Mouse (Mus musculus) embryonic facial prominence, embryonic 14.5 days (tissue): ENCODE measurements around the gene Lhfp. TPM values are rescaled to one million over a fixed set of nuclear protein-coding genes. Genes with fewer than 3 reads are reported as not detected.

ENCODE experiments used
- ATAC-seq: fragments of 200-750 bp; cut with Nextera tagmentation; 2 replicates; pipeline ENCODE4 v1.8.0; 2017; ENCODE audit warnings: low read depth, moderate number of reproducible peaks, moderate TSS enrichment
- DNase-seq: peaks from one replicate; pipeline ENCODE4 v3.0.0-alpha.2; 2015; ENCODE audit warnings: low spot score
- H3K27ac ChIP-seq: fragments of 300-500 bp; sonication (generic); replicated peaks from 2 replicates; pipeline ENCODE4 v1.5.1; 2014; ENCODE audit warnings: low read depth, mild to moderate bottlenecking, low read length, moderate library complexity
- H3K27me3 ChIP-seq: fragments of 300-500 bp; sonication (generic); replicated peaks from 2 replicates; pipeline ENCODE4 v1.6.1; 2014; ENCODE audit warnings: low read length; ENCODE audit not compliant: control insufficient read depth, insufficient read depth
- H3K36me3 ChIP-seq: fragments of 300-500 bp; sonication (generic); 2 replicates; pipeline ENCODE4 v1.6.1; 2014; ENCODE audit warnings: low read length, mixed read lengths; ENCODE audit not compliant: control insufficient read depth, insufficient read depth
- H3K4me1 ChIP-seq: fragments of 300-500 bp; sonication (generic); 2 replicates; pipeline ENCODE4 v1.6.1; 2014; ENCODE audit warnings: antibody characterized with exemption, low read length; ENCODE audit not compliant: control insufficient read depth, insufficient read depth
- H3K4me2 ChIP-seq: fragments of 300-500 bp; sonication (generic); 2 replicates; pipeline ENCODE4 v1.6.1; 2014; ENCODE audit warnings: low read depth, mild to moderate bottlenecking, low read length, moderate library complexity, mixed read lengths
- H3K4me3 ChIP-seq: fragments of 300-500 bp; sonication (generic); 2 replicates; pipeline ENCODE4 v1.5.1; 2014; ENCODE audit warnings: low read depth, mild to moderate bottlenecking, low read length
- H3K9ac ChIP-seq: fragments of 300-500 bp; sonication (generic); 2 replicates; pipeline ENCODE4 v1.6.1; 2014; ENCODE audit warnings: low read depth, mild to moderate bottlenecking, low read length, moderate library complexity, mixed read lengths
- H3K9me3 ChIP-seq: fragments of 300-500 bp; sonication (generic); 2 replicates; pipeline ENCODE4 v1.6.1; 2016; ENCODE audit warnings: low read length; ENCODE audit not compliant: control insufficient read depth
- WGBS: fragments of 180-500 bp; shearing (Covaris S2); extraction: QIAGEN DNeasy Blood & Tissue Kit; methylation state at CpG from one replicate; pipeline ENCODE4 v1.1.7; 2014; 5-methylcytosine and 5-hydroxymethylcytosine counted together
- polyA plus RNA-seq: library from polyadenylated mRNA; unstranded; fragments of >200 nt; fragmentation: Nextera tagmentation; extraction: Ambion mirVana; gene quantifications from 2 replicates; pipeline ENCODE4 v1.2.1, GENCODE M21; 2014

Gene Lhfp
- polyA plus RNA-seq, 1 experiment from 2014 or later: 73.9 TPM

- ATAC-seq (no peak), DNase-seq (peak; percentile 49)
- 43% methylated on average over 5 of the region's 5 CpGs for WGBS
- no peaks in the 10 kb centered on the region for H3K9me3 ChIP-seq
- no peak overlapping the region; the same call in 1 of the 2 replicates for H3K27ac ChIP-seq
- no peak overlapping the region for H3K9ac ChIP-seq
- H3K4me3 ChIP-seq: no peak overlapping the region
- no peaks in the 10 kb centered on the region for H3K27me3 ChIP-seq
- H3K4me2 ChIP-seq: no peak overlapping the region
- H3K4me1 ChIP-seq: peaks cover 10% of the 10 kb centered on the region
- no peaks in the 10 kb centered on the region for H3K36me3 ChIP-seq
Observed at GRCm38 (mm10) chr3:53036076-53036475, 5.3 kb upstream of the Lhfp start.

- Histone ChIP-seq H3K9ac (no peak overlapping the region), H3K9me3 (no peaks in the 10 kb centered on the region), H3K27ac (no peak overlapping the region), H3K4me1 (peaks cover 10% of the 10 kb centered on the region), H3K27me3 (no peaks in the 10 kb centered on the region), H3K4me2 (no peak overlapping the region), H3K4me3 (no peak overlapping the region), H3K36me3 (no peaks in the 10 kb centered on the region)
- WGBS: 87% methylated on average over 7 of the region's 7 CpGs
- ATAC-seq (no peak), DNase-seq (no peak)
Observed at GRCm38 (mm10) chr3:53036941-53037340, 4.4 kb upstream of the Lhfp start.

- H3K9ac ChIP-seq: no peak overlapping the region
- no peak overlapping the region for H3K4me2 ChIP-seq
- WGBS: 68% methylated on average over 5 of the region's 5 CpGs
- peaks cover 20% of the 10 kb centered on the region for H3K4me1 ChIP-seq
- no peak for ATAC-seq
- peaks cover 6% of the 10 kb centered on the region; the same call in 1 of the 2 replicates for H3K36me3 ChIP-seq
- H3K27ac ChIP-seq: no peak overlapping the region
- DNase-seq: no peak
- H3K9me3 ChIP-seq: no peaks in the 10 kb centered on the region
- no peaks in the 10 kb centered on the region for H3K27me3 ChIP-seq
- no peak overlapping the region for H3K4me3 ChIP-seq
Observed at GRCm38 (mm10) chr3:53038913-53039312, 2.4 kb upstream of the Lhfp start.

- peaks cover 27% of the 10 kb centered on the region for H3K4me1 ChIP-seq
- H3K4me2 ChIP-seq: no peak overlapping the region
- H3K27ac ChIP-seq: no peak overlapping the region
- DNase-seq: peak; percentile 15
- WGBS: 73% methylated on average over 8 of the region's 8 CpGs
- H3K36me3 ChIP-seq: peaks cover 6% of the 10 kb centered on the region; the same call in 1 of the 2 replicates
- no peak overlapping the region for H3K9ac ChIP-seq
- no peaks in the 10 kb centered on the region for H3K9me3 ChIP-seq
- no peaks in the 10 kb centered on the region for H3K27me3 ChIP-seq
- ATAC-seq: no peak
- H3K4me3 ChIP-seq: no peak overlapping the region
Observed at GRCm38 (mm10) chr3:53039746-53040145, 1.6 kb upstream of the Lhfp start.

GRCm38 (mm10) chr3:53040593-53041410, 526 bp upstream of the Lhfp start:
- Histone ChIP-seq H3K9me3 (no peaks in the 10 kb centered on the region), H3K4me3 (peak overlapping the region; percentile 77), H3K27me3 (no peaks in the 10 kb centered on the region), H3K27ac (peak overlapping the region; percentile 45; the same call in 1 of the 2 replicates), H3K36me3 (peaks cover 6% of the 10 kb centered on the region; the same call in 1 of the 2 replicates), H3K9ac (peak overlapping the region; percentile 78), H3K4me1 (peaks cover 31% of the 10 kb centered on the region), H3K4me2 (peak overlapping the region; percentile 85)
- 4% methylated on average over 17 of the region's 17 CpGs for WGBS
- DNase-seq (no peak), ATAC-seq (no peak; the same call in 1 of the 2 replicates)

- no peak overlapping the region for H3K27ac ChIP-seq
- peak overlapping the region; percentile 77 for H3K4me3 ChIP-seq
- 22% methylated on average over 9 of the region's 9 CpGs for WGBS
- DNase-seq: no peak
- H3K9me3 ChIP-seq: no peaks in the 10 kb centered on the region
- peaks cover 35% of the 10 kb centered on the region for H3K4me1 ChIP-seq
- peaks cover 6% of the 10 kb centered on the region; the same call in 1 of the 2 replicates for H3K36me3 ChIP-seq
- no peaks in the 10 kb centered on the region for H3K27me3 ChIP-seq
- ATAC-seq: no peak
- peak overlapping the region; percentile 78 for H3K9ac ChIP-seq
- peak overlapping the region; percentile 85 for H3K4me2 ChIP-seq
Observed at GRCm38 (mm10) chr3:53042240-53042567, 876 bp downstream of the Lhfp start.

GRCm38 (mm10) chr3:53043206-53043780, 2.0 kb downstream of the Lhfp start:
- DNase-seq (no peak), ATAC-seq (no peak)
- Histone ChIP-seq H3K27ac (no peak overlapping the region), H3K4me2 (peak overlapping the region; percentile 85), H3K9me3 (no peaks in the 10 kb centered on the region), H3K27me3 (no peaks in the 10 kb centered on the region), H3K9ac (no peak overlapping the region), H3K4me1 (peaks cover 35% of the 10 kb centered on the region), H3K36me3 (peaks cover 6% of the 10 kb centered on the region; the same call in 1 of the 2 replicates), H3K4me3 (peak overlapping the region; percentile 77)
- 88% methylated on average over 13 of the region's 13 CpGs for WGBS

- ATAC-seq: no peak
- 31% methylated on average over 7 of the region's 7 CpGs for WGBS
Observed at GRCm38 (mm10) chr3:53044238-53044637, 2.9 kb downstream of the Lhfp start.

More at GRCm38 (mm10) chr3:53044238-53044637, 2.9 kb downstream of the Lhfp start:
- Histone ChIP-seq H3K9ac (peak overlapping the region; percentile 48), H3K36me3 (peaks cover 6% of the 10 kb centered on the region; the same call in 1 of the 2 replicates), H3K27ac (peak overlapping the region; percentile 66; the same call in 1 of the 2 replicates), H3K9me3 (no peaks in the 10 kb centered on the region), H3K4me1 (peaks cover 35% of the 10 kb centered on the region), H3K27me3 (no peaks in the 10 kb centered on the region), H3K4me3 (peak overlapping the region; percentile 77), H3K4me2 (peak overlapping the region; percentile 85)
- DNase-seq: peak; percentile 71
